Mouse (Mus musculus): ENCODE results near the gene Plcb1. TPM values are rescaled to one million over a fixed set of nuclear protein-coding genes. Genes with fewer than 3 reads are reported as not detected.

The Plcb1 gene
- polyA plus RNA-seq, 1 experiment from 2014 or later = 4.4 TPM

- no peaks in the 10 kb centered on the region for H3K9me3 ChIP-seq (replicated peaks)
- H3K27ac ChIP-seq = no peak overlapping the region
- no peaks in the 10 kb centered on the region for H3K27me3 ChIP-seq (replicated peaks)
- H3K9ac ChIP-seq = no peak overlapping the region
- WGBS (ENCODE audit: insufficient replicate concordance) = 86% methylated on average over 8 of the region's 8 CpGs
- H3K4me3 ChIP-seq = no peak overlapping the region
- no peak overlapping the region for H3K4me2 ChIP-seq
- ATAC-seq = no peak
- no peaks in the 10 kb centered on the region for H3K4me1 ChIP-seq
- no peaks in the 10 kb centered on the region for H3K36me3 ChIP-seq
Measured at GRCm38 (mm10) chr2:134946331-134946730, 160.5 kb downstream of the Plcb1 start.

GRCm38 (mm10) chr2:134946911-134947310 is 161.0 kb downstream of the Plcb1 start:
- Histone ChIP-seq H3K27ac (no peak overlapping the region), H3K4me1 (no peaks in the 10 kb centered on the region), H3K9me3 (replicated peaks) (no peaks in the 10 kb centered on the region), H3K36me3 (no peaks in the 10 kb centered on the region), H3K9ac (no peak overlapping the region), H3K27me3 (replicated peaks) (no peaks in the 10 kb centered on the region), H3K4me2 (no peak overlapping the region), H3K4me3 (no peak overlapping the region)
- ATAC-seq = no peak
- 53% methylated on average over 1 of the region's 1 CpGs for WGBS (ENCODE audit: insufficient replicate concordance)

GRCm38 (mm10) chr2:134952088-134952487 is 166.2 kb downstream of the Plcb1 start:
- Histone ChIP-seq H3K27ac (no peak overlapping the region), H3K9ac (no peak overlapping the region), H3K4me1 (no peaks in the 10 kb centered on the region), H3K4me3 (no peak overlapping the region), H3K27me3 (replicated peaks) (no peaks in the 10 kb centered on the region), H3K4me2 (no peak overlapping the region), H3K9me3 (replicated peaks) (no peaks in the 10 kb centered on the region), H3K36me3 (no peaks in the 10 kb centered on the region)
- 30% methylated on average over 5 of the region's 5 CpGs for WGBS (ENCODE audit: insufficient replicate concordance)
- ATAC-seq = no peak

- H3K9me3 ChIP-seq (replicated peaks) = no peaks in the 10 kb centered on the region
- no peak overlapping the region for H3K4me3 ChIP-seq
- no peak overlapping the region for H3K27ac ChIP-seq
- H3K9ac ChIP-seq = no peak overlapping the region
- no peak for ATAC-seq
- no peaks in the 10 kb centered on the region for H3K27me3 ChIP-seq (replicated peaks)
- WGBS (ENCODE audit: insufficient replicate concordance) = 67% methylated on average over 4 of the region's 4 CpGs
- H3K4me1 ChIP-seq = no peaks in the 10 kb centered on the region
- no peak overlapping the region for H3K4me2 ChIP-seq
- no peaks in the 10 kb centered on the region for H3K36me3 ChIP-seq
Measured at GRCm38 (mm10) chr2:134956436-134956835, 170.6 kb downstream of the Plcb1 start.

- Histone ChIP-seq H3K36me3 (no peaks in the 10 kb centered on the region), H3K4me1 (no peaks in the 10 kb centered on the region), H3K9ac (no peak overlapping the region), H3K4me2 (no peak overlapping the region), H3K4me3 (no peak overlapping the region), H3K27ac (no peak overlapping the region), H3K9me3 (replicated peaks) (no peaks in the 10 kb centered on the region), H3K27me3 (replicated peaks) (no peaks in the 10 kb centered on the region)
- no peak for ATAC-seq
- WGBS (ENCODE audit: insufficient replicate concordance) = 72% methylated on average over 4 of the region's 4 CpGs
Measured at GRCm38 (mm10) chr2:134966131-134966530, 180.3 kb downstream of the Plcb1 start.

- Histone ChIP-seq H3K4me2 (no peak overlapping the region), H3K27ac (no peak overlapping the region), H3K36me3 (no peaks in the 10 kb centered on the region), H3K4me1 (no peaks in the 10 kb centered on the region), H3K4me3 (no peak overlapping the region), H3K9ac (no peak overlapping the region), H3K9me3 (replicated peaks) (no peaks in the 10 kb centered on the region), H3K27me3 (replicated peaks) (no peaks in the 10 kb centered on the region)
- 72% methylated on average over 3 of the region's 3 CpGs for WGBS (ENCODE audit: insufficient replicate concordance)
- no peak for ATAC-seq
Measured at GRCm38 (mm10) chr2:134968380-134968779, 182.5 kb downstream of the Plcb1 start.

- Histone ChIP-seq H3K4me1 (no peaks in the 10 kb centered on the region), H3K4me3 (no peak overlapping the region), H3K4me2 (no peak overlapping the region), H3K27me3 (replicated peaks) (no peaks in the 10 kb centered on the region), H3K9me3 (replicated peaks) (no peaks in the 10 kb centered on the region), H3K27ac (no peak overlapping the region), H3K36me3 (no peaks in the 10 kb centered on the region), H3K9ac (no peak overlapping the region)
- 65% methylated on average over 6 of the region's 6 CpGs for WGBS (ENCODE audit: insufficient replicate concordance)
- ATAC-seq = no peak
Measured at GRCm38 (mm10) chr2:134972376-134972775, 186.5 kb downstream of the Plcb1 start.

GRCm38 (mm10) chr2:134974711-134975110 is 188.8 kb downstream of the Plcb1 start:
- Histone ChIP-seq H3K4me1 (no peaks in the 10 kb centered on the region), H3K27me3 (replicated peaks) (no peaks in the 10 kb centered on the region), H3K4me2 (no peak overlapping the region), H3K36me3 (no peaks in the 10 kb centered on the region), H3K9ac (no peak overlapping the region), H3K9me3 (replicated peaks) (no peaks in the 10 kb centered on the region), H3K4me3 (no peak overlapping the region), H3K27ac (no peak overlapping the region)
- WGBS (ENCODE audit: insufficient replicate concordance) = 47% methylated on average over 6 of the region's 6 CpGs
- ATAC-seq = no peak

- no peak overlapping the region for H3K4me2 ChIP-seq
- H3K27ac ChIP-seq = no peak overlapping the region
- no peak overlapping the region for H3K9ac ChIP-seq
- peak; percentile 42; the same call in 1 of the 2 replicates for ATAC-seq
- no peaks in the 10 kb centered on the region for H3K27me3 ChIP-seq (replicated peaks)
- H3K9me3 ChIP-seq (replicated peaks) = no peaks in the 10 kb centered on the region
- WGBS (ENCODE audit: insufficient replicate concordance) = 32% methylated on average over 3 of the region's 3 CpGs
- H3K4me1 ChIP-seq = no peaks in the 10 kb centered on the region
- H3K4me3 ChIP-seq = no peak overlapping the region
- H3K36me3 ChIP-seq = no peaks in the 10 kb centered on the region
Measured at GRCm38 (mm10) chr2:134976796-134977330, 191.0 kb downstream of the Plcb1 start.

GRCm38 (mm10) chr2:134977641-134978040 is 191.8 kb downstream of the Plcb1 start:
- Histone ChIP-seq H3K9me3 (replicated peaks) (no peaks in the 10 kb centered on the region), H3K36me3 (no peaks in the 10 kb centered on the region), H3K4me2 (no peak overlapping the region), H3K4me3 (no peak overlapping the region), H3K27me3 (replicated peaks) (no peaks in the 10 kb centered on the region), H3K9ac (no peak overlapping the region), H3K27ac (no peak overlapping the region), H3K4me1 (no peaks in the 10 kb centered on the region)
- 65% methylated on average over 1 of the region's 1 CpGs for WGBS (ENCODE audit: insufficient replicate concordance)
- no peak for ATAC-seq

GRCm38 (mm10) chr2:134981394-134981793 is 195.5 kb downstream of the Plcb1 start:
- H3K36me3 ChIP-seq = no peaks in the 10 kb centered on the region
- H3K4me3 ChIP-seq = no peak overlapping the region
- no peaks in the 10 kb centered on the region for H3K4me1 ChIP-seq
- H3K4me2 ChIP-seq = no peak overlapping the region
- no peak for ATAC-seq
- no peak overlapping the region for H3K27ac ChIP-seq
- H3K9ac ChIP-seq = no peak overlapping the region
- H3K9me3 ChIP-seq (replicated peaks) = no peaks in the 10 kb centered on the region
- no peaks in the 10 kb centered on the region for H3K27me3 ChIP-seq (replicated peaks)

- no peaks in the 10 kb centered on the region for H3K9me3 ChIP-seq (replicated peaks)
- H3K4me2 ChIP-seq = no peak overlapping the region
- no peaks in the 10 kb centered on the region for H3K27me3 ChIP-seq (replicated peaks)
- H3K9ac ChIP-seq = no peak overlapping the region
- no peak overlapping the region for H3K4me3 ChIP-seq
- H3K36me3 ChIP-seq = no peaks in the 10 kb centered on the region
- ATAC-seq = no peak
- 83% methylated on average over 3 of the region's 3 CpGs for WGBS (ENCODE audit: insufficient replicate concordance)
- no peak overlapping the region for H3K27ac ChIP-seq
- H3K4me1 ChIP-seq = no peaks in the 10 kb centered on the region
Measured at GRCm38 (mm10) chr2:134984884-134985283, 199.0 kb downstream of the Plcb1 start.

- 62% methylated on average over 5 of the region's 5 CpGs for WGBS (ENCODE audit: insufficient replicate concordance)
- no peak for ATAC-seq
- Histone ChIP-seq H3K9me3 (replicated peaks) (no peaks in the 10 kb centered on the region), H3K36me3 (no peaks in the 10 kb centered on the region), H3K27me3 (replicated peaks) (no peaks in the 10 kb centered on the region), H3K4me3 (no peak overlapping the region), H3K4me1 (no peaks in the 10 kb centered on the region), H3K4me2 (no peak overlapping the region), H3K9ac (no peak overlapping the region), H3K27ac (no peak overlapping the region)
Measured at GRCm38 (mm10) chr2:134987978-134988377, 202.1 kb downstream of the Plcb1 start.
